23 mouse cellular contexts compared by ENCODE assay signal in genomic region chr17:35249451-35250197, GRCm38 (mm10). TPM values are rescaled to one million over a fixed set of nuclear protein-coding genes. Genes with fewer than 3 reads are reported as not detected.
A peak's percentile ranks its signal among the peaks of the same experiment; 100 is the strongest.
DNase-seq lines count a peak whose midpoint lies in the region; ATAC-seq lines count a peak whose summit lies in the region.
"Had no signal": no experiment of that assay in that cellular context is flagged by ENCODE, and none has a peak within 500 bp of the region (broad histone marks: within the 10 kb centered on the region; RNA-seq: fewer than 3 reads in every experiment).

No protein-coding gene starts in this region.

- peaks cover 99% of the 10 kb centered on the region for H3K36me3 ChIP-seq in hindbrain, embryonic 13.5 days
- H3K36me3 ChIP-seq in hindbrain, embryonic 16.5 days (ENCODE audit: control insufficient read depth, insufficient read depth, low read length) = peaks cover 84% of the 10 kb centered on the region
- H3K36me3 ChIP-seq in midbrain, embryonic 11.5 days (ENCODE audit: control insufficient read depth, insufficient read depth, low read length) = peaks cover 66% of the 10 kb centered on the region
- H3K36me3 ChIP-seq in midbrain, embryonic 16.5 days (ENCODE audit: control insufficient read depth, insufficient read depth, low read length) = peaks cover 70% of the 10 kb centered on the region

- H3K27me3 ChIP-seq in hindbrain, embryonic 13.5 days = no peaks in the 10 kb centered on the region
- no peaks in the 10 kb centered on the region for H3K27me3 ChIP-seq in hindbrain, embryonic 16.5 days (replicated peaks; ENCODE audit: control insufficient read depth, insufficient read depth, low read length)
- no peaks in the 10 kb centered on the region for H3K27me3 ChIP-seq in midbrain, embryonic 11.5 days (ENCODE audit: control insufficient read depth, insufficient read depth, low read length)
- H3K27me3 ChIP-seq in midbrain, embryonic 16.5 days (ENCODE audit: control insufficient read depth, insufficient read depth, low read depth, low read length) = no peaks in the 10 kb centered on the region
- H3K27me3 ChIP-seq: embryonic facial prominence, embryonic 12.5 days; forebrain, embryonic 15.5 days; intestine, embryonic 15.5 days; Patski had no signal

- WGBS in hindbrain, embryonic 13.5 days = 87% methylated on average over 19 of the region's 19 CpGs
- 81% methylated on average over 19 of the region's 19 CpGs for whole genome bisulfite sequencing in hindbrain, embryonic 16.5 days
- 90% methylated on average over 19 of the region's 19 CpGs for WGBS in midbrain, embryonic 11.5 days
- 84% methylated on average over 19 of the region's 19 CpGs for WGBS in midbrain, embryonic 16.5 days

- peak overlapping the region; percentile 20; the same call in 1 of the 2 replicates for H3K27ac ChIP-seq in hindbrain, embryonic 13.5 days
- H3K27ac ChIP-seq in hindbrain, embryonic 16.5 days (ENCODE audit: low read depth, low read length) = no peak overlapping the region
- H3K27ac ChIP-seq in midbrain, embryonic 11.5 days (ENCODE audit: low read depth, low read length) = no peak overlapping the region
- no peak overlapping the region for H3K27ac ChIP-seq in midbrain, embryonic 16.5 days (ENCODE audit: low read length)
- H3K27ac ChIP-seq: embryonic facial prominence, embryonic 12.5 days; forebrain, embryonic 15.5 days; heart, embryonic 10.5 days; intestine, embryonic 15.5 days had no signal

- peak; percentile 12 for DNase-seq in cerebellum, adult 11-12 months
- no peak for DNase-seq in cerebellum, adult 18-20 months
- peak; percentile 81 for DNase-seq in midbrain, embryonic 11.5 days (ENCODE audit: low spot score, missing footprints)
- no peak for DNase-seq in spleen, postnatal 36 days (ENCODE audit: low spot score in 2 of 2)
- DNase-seq: adrenal gland, postnatal 14 days; B cell, adult 2 months; cerebellum, adult 8-10 months; cerebellum, postnatal 25 days; gastrocnemius, postnatal 36 days; heart, adult 18-20 months had no signal

- no peaks in the 10 kb centered on the region for H3K9me3 ChIP-seq in hindbrain, embryonic 13.5 days
- H3K9me3 ChIP-seq in hindbrain, embryonic 16.5 days (ENCODE audit: control insufficient read depth, low read length) = no peaks in the 10 kb centered on the region
- no peaks in the 10 kb centered on the region for H3K9me3 ChIP-seq in midbrain, embryonic 11.5 days (ENCODE audit: control insufficient read depth, low read length)
- no peaks in the 10 kb centered on the region for H3K9me3 ChIP-seq in midbrain, embryonic 16.5 days (replicated peaks; ENCODE audit: control insufficient read depth, low read length, poor library complexity, severe bottlenecking)
- H3K9me3 ChIP-seq: embryonic facial prominence, embryonic 12.5 days; forebrain, embryonic 15.5 days; heart, embryonic 10.5 days; intestine, embryonic 15.5 days had no signal

- no peak overlapping the region for H3K9ac ChIP-seq in hindbrain, embryonic 13.5 days
- no peak overlapping the region for H3K9ac ChIP-seq in hindbrain, embryonic 16.5 days (ENCODE audit: low read depth, low read length)
- H3K9ac ChIP-seq in midbrain, embryonic 11.5 days (ENCODE audit: low read length) = no peak overlapping the region
- no peak overlapping the region for H3K9ac ChIP-seq in midbrain, embryonic 16.5 days (ENCODE audit: low read depth, low read length)
- H3K9ac ChIP-seq: embryonic facial prominence, embryonic 12.5 days; forebrain, embryonic 15.5 days; intestine, embryonic 15.5 days had no signal

- H3K4me3 ChIP-seq in hindbrain, embryonic 13.5 days = no peak overlapping the region
- no peak overlapping the region for H3K4me3 ChIP-seq in hindbrain, embryonic 16.5 days (ENCODE audit: low read length)
- H3K4me3 ChIP-seq in midbrain, embryonic 11.5 days (ENCODE audit: low read depth, low read length) = no peak overlapping the region
- H3K4me3 ChIP-seq in midbrain, embryonic 16.5 days (ENCODE audit: low read depth, low read length) = no peak overlapping the region
- H3K4me3 ChIP-seq: embryonic facial prominence, embryonic 12.5 days; forebrain, embryonic 15.5 days; heart, embryonic 10.5 days; intestine, embryonic 15.5 days had no signal

- H3K4me1 ChIP-seq in hindbrain, embryonic 13.5 days (replicated peaks) = peaks cover 32% of the 10 kb centered on the region
- peaks cover 19% of the 10 kb centered on the region for H3K4me1 ChIP-seq in hindbrain, embryonic 16.5 days (ENCODE audit: control insufficient read depth, insufficient read depth, low read depth, low read length)
- peaks cover 13% of the 10 kb centered on the region for H3K4me1 ChIP-seq in midbrain, embryonic 11.5 days (ENCODE audit: control insufficient read depth, insufficient read depth, low read length)
- H3K4me1 ChIP-seq in midbrain, embryonic 16.5 days (ENCODE audit: control insufficient read depth, insufficient read depth, low read length) = peaks cover 11% of the 10 kb centered on the region

- ATAC-seq in hindbrain, embryonic 13.5 days (ENCODE audit: low FRiP score) = no peak
- ATAC-seq in hindbrain, embryonic 16.5 days = no peak
- ATAC-seq in midbrain, embryonic 11.5 days (ENCODE audit: low FRiP score) = no peak
- no peak for ATAC-seq in midbrain, embryonic 16.5 days
- ATAC-seq: activated CD4-positive, CD25-positive, alpha-beta regulatory T cell, adult 4 months; CD4-positive, CD25-positive, alpha-beta regulatory T cell, adult 4 months; forebrain, embryonic 15.5 days; intestine, embryonic 15.5 days; Patski had no signal

- no peak overlapping the region for H3K4me2 ChIP-seq in hindbrain, embryonic 13.5 days
- H3K4me2 ChIP-seq in hindbrain, embryonic 16.5 days (ENCODE audit: low read length) = no peak overlapping the region
- H3K4me2 ChIP-seq in midbrain, embryonic 11.5 days = no peak overlapping the region
- no peak overlapping the region for H3K4me2 ChIP-seq in midbrain, embryonic 16.5 days (ENCODE audit: low read length)
- H3K4me2 ChIP-seq: embryonic facial prominence, embryonic 12.5 days; forebrain, embryonic 15.5 days; intestine, embryonic 15.5 days had no signal

RNA-seq across cellular contexts. Expression of gene Ddx39b, which starts 8.1 kb away (rescaled TPM):
- 391 and 410 TPM in 2 replicates for polyA plus RNA-seq in hindbrain, embryonic 13.5 days (2015; fragmentation: Nextera tagmentation; extraction: Ambion mirVana)
- polyA plus RNA-seq in hindbrain, embryonic 16.5 days (2015; fragmentation: Nextera tagmentation; extraction: Ambion mirVana) = 331 and 355 TPM in 2 replicates
- 649 and 657 TPM in 2 replicates for polyA plus RNA-seq in midbrain, embryonic 11.5 days (2014; fragmentation: Nextera tagmentation; extraction: Ambion mirVana)
- polyA plus RNA-seq in midbrain, embryonic 16.5 days (2015; fragmentation: Nextera tagmentation; extraction: Ambion mirVana) = 339 and 357 TPM in 2 replicates

RNA-seq across cellular contexts. Expression of gene H2-D1, which starts 12.9 kb away (rescaled TPM):
- 73.4 and 73.6 TPM in 2 replicates for polyA plus RNA-seq in hindbrain, embryonic 13.5 days (2015; fragmentation: Nextera tagmentation; extraction: Ambion mirVana)
- 125 and 134 TPM in 2 replicates for polyA plus RNA-seq in hindbrain, embryonic 16.5 days (2015; fragmentation: Nextera tagmentation; extraction: Ambion mirVana)
- polyA plus RNA-seq in midbrain, embryonic 11.5 days (2014; fragmentation: Nextera tagmentation; extraction: Ambion mirVana) = 42.2 and 45.9 TPM in 2 replicates
- polyA plus RNA-seq in midbrain, embryonic 16.5 days (2015; fragmentation: Nextera tagmentation; extraction: Ambion mirVana) = 82.5 and 109 TPM in 2 replicates

RNA-seq across cellular contexts. Expression of gene Nfkbil1, which starts 14.0 kb away (rescaled TPM):
- polyA plus RNA-seq in hindbrain, embryonic 13.5 days (2015; fragmentation: Nextera tagmentation; extraction: Ambion mirVana) = 8.4 and 10.8 TPM in 2 replicates
- 9.8 and 10.1 TPM in 2 replicates for polyA plus RNA-seq in hindbrain, embryonic 16.5 days (2015; fragmentation: Nextera tagmentation; extraction: Ambion mirVana)
- polyA plus RNA-seq in midbrain, embryonic 11.5 days (2014; fragmentation: Nextera tagmentation; extraction: Ambion mirVana) = 3.3 and 4.4 TPM in 2 replicates
- 9.2 and 9.4 TPM in 2 replicates for polyA plus RNA-seq in midbrain, embryonic 16.5 days (2015; fragmentation: Nextera tagmentation; extraction: Ambion mirVana)

RNA-seq across cellular contexts. Expression of gene Atp6v1g2, which starts 16.2 kb away (rescaled TPM):
- polyA plus RNA-seq in hindbrain, embryonic 13.5 days (2015; fragmentation: Nextera tagmentation; extraction: Ambion mirVana) = 52.4 and 54.2 TPM in 2 replicates
- polyA plus RNA-seq in hindbrain, embryonic 16.5 days (2015; fragmentation: Nextera tagmentation; extraction: Ambion mirVana) = 140 and 151 TPM in 2 replicates
- polyA plus RNA-seq in midbrain, embryonic 11.5 days (2014; fragmentation: Nextera tagmentation; extraction: Ambion mirVana) = 17.0 and 17.8 TPM in 2 replicates
- polyA plus RNA-seq in midbrain, embryonic 16.5 days (2015; fragmentation: Nextera tagmentation; extraction: Ambion mirVana) = 111 and 139 TPM in 2 replicates

RNA-seq across cellular contexts. Expression of gene Gm16181, which starts 29.0 kb away (rescaled TPM):
- 0.57 and 0.83 TPM in 2 replicates for polyA plus RNA-seq in hindbrain, embryonic 13.5 days (2015; fragmentation: Nextera tagmentation; extraction: Ambion mirVana)
- polyA plus RNA-seq in hindbrain, embryonic 16.5 days (2015; fragmentation: Nextera tagmentation; extraction: Ambion mirVana) = 0.34 and 0.45 TPM in 2 replicates
- not detected in 2 replicates for polyA plus RNA-seq in midbrain, embryonic 11.5 days (2014; fragmentation: Nextera tagmentation; extraction: Ambion mirVana)
- 0.38 and 0.57 TPM in 2 replicates for polyA plus RNA-seq in midbrain, embryonic 16.5 days (2015; fragmentation: Nextera tagmentation; extraction: Ambion mirVana)
- polyA plus RNA-seq: cortical plate, adult 2 months; embryonic facial prominence, embryonic 12.5 days; forebrain, embryonic 11.5 days; heart, embryonic 14.5 days had no signal

Comparison
In these comparisons a context has a peak if more than half of its experiments do, and no peak if none do; other contexts are left out.
1. DNase-seq: peak in cerebellum, adult 11-12 months (single experiment) and midbrain, embryonic 11.5 days (single experiment); none in cerebellum, adult 18-20 months (0 of 2) and spleen, postnatal 36 days (0 of 2).